Mouse (Mus musculus): Measurements from ENCODE around the gene Pdzd8. TPM values are rescaled to one million over a fixed set of nuclear protein-coding genes. Genes with fewer than 3 reads are reported as not detected.
A peak's percentile ranks its signal among the peaks of the same experiment; 100 is the strongest.

Pdzd8 gene
- polyA plus RNA-seq, 1 experiment from 2014 or later: 8.4 TPM

- 51% methylated on average over 6 of the region's 6 CpGs for WGBS
- no peak for ATAC-seq
- no peaks in the 10 kb centered on the region for H3K9me3 ChIP-seq (ENCODE audit: control insufficient read depth, low read length)
Observed at GRCm38 (mm10) chr19:59265907-59266306, 79.7 kb downstream of the Pdzd8 start.

DNA sequence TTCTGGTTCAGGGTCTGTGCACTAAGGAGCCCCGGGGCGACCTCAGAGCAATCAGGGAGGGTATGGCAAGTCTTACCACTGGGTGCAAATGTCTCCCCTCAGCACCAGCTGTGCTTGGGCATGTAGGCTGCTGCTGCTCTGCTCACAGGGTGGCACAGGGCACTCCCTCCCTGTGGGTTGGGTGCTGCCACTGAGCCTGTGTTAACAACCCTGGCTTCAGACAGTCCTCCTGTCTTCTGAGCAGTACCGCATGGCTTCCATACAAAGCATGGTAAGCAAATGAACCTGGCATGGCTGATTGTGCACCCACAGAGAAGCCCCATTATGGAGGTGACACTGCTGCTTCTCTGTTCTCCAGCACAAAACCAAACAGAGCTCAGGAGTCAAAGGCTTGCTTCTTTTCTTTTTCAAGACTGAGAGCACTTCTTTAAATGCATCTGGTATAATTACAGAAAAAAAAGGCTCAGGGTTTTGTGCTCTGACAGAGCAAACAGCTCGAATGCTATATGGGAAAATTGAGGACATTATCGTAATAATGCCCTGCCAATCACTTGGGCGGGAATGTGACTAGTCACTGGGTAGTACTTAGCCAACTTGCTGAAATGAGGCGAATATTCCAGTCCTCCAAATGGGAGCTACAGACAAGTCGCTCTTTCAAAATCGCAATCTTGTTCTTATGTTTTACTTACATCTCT is 80.6 kb downstream of the Pdzd8 start:
- WGBS: 46% methylated on average over 9 of the region's 9 CpGs
- peaks cover 15% of the 10 kb centered on the region for H3K4me1 ChIP-seq (ENCODE audit: control insufficient read depth, insufficient read depth, low read depth, low read length)
- H3K4me2 ChIP-seq (ENCODE audit: low read length): no peak overlapping the region

More at GRCm38 (mm10) chr19:59265907-59266306, 79.7 kb downstream of the Pdzd8 start:
- Histone ChIP-seq H3K27me3 (replicated peaks; ENCODE audit: control insufficient read depth, insufficient read depth, low read length) (peaks cover 3% of the 10 kb centered on the region), H3K36me3 (ENCODE audit: control insufficient read depth, insufficient read depth, low read length) (no peaks in the 10 kb centered on the region), H3K4me3 (ENCODE audit: low read length) (no peak overlapping the region), H3K27ac (ENCODE audit: low read depth, low read length) (no peak overlapping the region), H3K4me1 (ENCODE audit: control insufficient read depth, insufficient read depth, low read depth, low read length) (peaks cover 10% of the 10 kb centered on the region), H3K9ac (ENCODE audit: low read depth, low read length) (no peak overlapping the region), H3K4me2 (ENCODE audit: low read length) (no peak overlapping the region)

GRCm38 (mm10) chr19:59263171-59263570 is 82.4 kb downstream of the Pdzd8 start:
- no peaks in the 10 kb centered on the region for H3K9me3 ChIP-seq (ENCODE audit: control insufficient read depth, low read length)
- H3K4me2 ChIP-seq (ENCODE audit: low read length): no peak overlapping the region
- H3K9ac ChIP-seq (ENCODE audit: low read depth, low read length): no peak overlapping the region
- WGBS: 88% methylated on average over 9 of the region's 9 CpGs
- peaks cover 15% of the 10 kb centered on the region for H3K4me1 ChIP-seq (ENCODE audit: control insufficient read depth, insufficient read depth, low read depth, low read length)
- no peak overlapping the region for H3K4me3 ChIP-seq (ENCODE audit: low read length)
- no peak for ATAC-seq
- no peaks in the 10 kb centered on the region for H3K36me3 ChIP-seq (ENCODE audit: control insufficient read depth, insufficient read depth, low read length)
- no peak overlapping the region for H3K27ac ChIP-seq (ENCODE audit: low read depth, low read length)
- peaks cover 5% of the 10 kb centered on the region for H3K27me3 ChIP-seq (replicated peaks; ENCODE audit: control insufficient read depth, insufficient read depth, low read length)

More for the DNA sequence above, 80.6 kb downstream of the Pdzd8 start:
- Histone ChIP-seq H3K36me3 (ENCODE audit: control insufficient read depth, insufficient read depth, low read length) (no peaks in the 10 kb centered on the region), H3K9me3 (ENCODE audit: control insufficient read depth, low read length) (no peaks in the 10 kb centered on the region), H3K4me3 (ENCODE audit: low read length) (no peak overlapping the region), H3K27me3 (replicated peaks; ENCODE audit: control insufficient read depth, insufficient read depth, low read length) (peaks cover 5% of the 10 kb centered on the region), H3K27ac (ENCODE audit: low read depth, low read length) (no peak overlapping the region), H3K9ac (ENCODE audit: low read depth, low read length) (no peak overlapping the region)
- ATAC-seq: no peak

- ATAC-seq: no peak
- Histone ChIP-seq H3K9me3 (ENCODE audit: control insufficient read depth, low read length) (no peaks in the 10 kb centered on the region), H3K9ac (ENCODE audit: low read depth, low read length) (no peak overlapping the region; the same call in 1 of the 2 replicates), H3K4me1 (ENCODE audit: control insufficient read depth, insufficient read depth, low read depth, low read length) (peaks cover 8% of the 10 kb centered on the region), H3K4me3 (ENCODE audit: low read length) (peak overlapping the region; percentile 45; the same call in 1 of the 2 replicates), H3K4me2 (ENCODE audit: low read length) (peak overlapping the region; percentile 81), H3K27me3 (replicated peaks; ENCODE audit: control insufficient read depth, insufficient read depth, low read length) (peaks cover 5% of the 10 kb centered on the region), H3K27ac (ENCODE audit: low read depth, low read length) (no peak overlapping the region), H3K36me3 (ENCODE audit: control insufficient read depth, insufficient read depth, low read length) (no peaks in the 10 kb centered on the region)
- WGBS: 51% methylated on average over 7 of the region's 7 CpGs
Observed at GRCm38 (mm10) chr19:59261604-59262003, 84.0 kb downstream of the Pdzd8 start.

GRCm38 (mm10) chr19:59260718-59261442 is 84.7 kb downstream of the Pdzd8 start, which contains the start of gene Slc18a2:
Slc18a2 (plus strand) TSS chr19:59260896.
- Histone ChIP-seq H3K4me2 (ENCODE audit: low read length) (peak within 1 kb of the TSS; percentile 81), H3K9me3 (ENCODE audit: control insufficient read depth, low read length) (no peaks in the 10 kb centered on the region), H3K9ac (ENCODE audit: low read depth, low read length) (peak within 1 kb of the TSS; percentile 64), H3K36me3 (ENCODE audit: control insufficient read depth, insufficient read depth, low read length) (no peaks in the 10 kb centered on the region), H3K4me3 (ENCODE audit: low read length) (peak within 1 kb of the TSS; percentile 45), H3K4me1 (ENCODE audit: control insufficient read depth, insufficient read depth, low read depth, low read length) (peaks cover 8% of the 10 kb centered on the region), H3K27me3 (replicated peaks; ENCODE audit: control insufficient read depth, insufficient read depth, low read length) (peaks cover 5% of the 10 kb centered on the region), H3K27ac (ENCODE audit: low read depth, low read length) (no peak within 1 kb of the TSS)
- ATAC-seq: peak; percentile 81
- WGBS: under 1% methylated on average over 53 of the region's 55 CpGs

DNA sequence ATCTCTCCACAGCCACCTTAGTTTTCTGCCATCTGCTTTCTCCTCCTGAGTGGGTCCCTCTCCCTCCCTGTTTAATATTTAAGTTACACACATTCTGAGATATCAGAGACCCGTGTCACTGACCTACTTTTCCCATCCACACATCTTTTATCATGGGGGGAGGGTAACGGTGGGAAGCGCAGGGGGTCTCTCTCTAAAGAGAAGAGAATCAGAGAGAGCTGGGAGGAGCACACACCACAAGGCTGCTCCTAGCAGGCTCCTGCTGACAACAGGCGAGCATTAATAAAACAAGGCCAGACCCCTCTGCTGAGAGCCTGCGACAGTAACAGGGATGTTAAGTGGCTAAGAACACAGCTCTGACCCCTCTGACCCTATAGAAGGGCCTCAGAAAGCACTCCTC is 85.9 kb downstream of the Pdzd8 start:
- Histone ChIP-seq H3K27ac (ENCODE audit: low read depth, low read length) (no peak overlapping the region), H3K4me2 (ENCODE audit: low read length) (no peak overlapping the region), H3K36me3 (ENCODE audit: control insufficient read depth, insufficient read depth, low read length) (no peaks in the 10 kb centered on the region), H3K4me3 (ENCODE audit: low read length) (no peak overlapping the region), H3K4me1 (ENCODE audit: control insufficient read depth, insufficient read depth, low read depth, low read length) (peaks cover 8% of the 10 kb centered on the region), H3K9me3 (ENCODE audit: control insufficient read depth, low read length) (no peaks in the 10 kb centered on the region), H3K27me3 (replicated peaks; ENCODE audit: control insufficient read depth, insufficient read depth, low read length) (peaks cover 5% of the 10 kb centered on the region), H3K9ac (ENCODE audit: low read depth, low read length) (no peak overlapping the region)
- WGBS: 21% methylated on average over 5 of the region's 5 CpGs
- ATAC-seq: no peak

GRCm38 (mm10) chr19:59252651-59253050 is 92.9 kb downstream of the Pdzd8 start:
- H3K4me3 ChIP-seq (ENCODE audit: low read length): no peak overlapping the region
- H3K9me3 ChIP-seq (ENCODE audit: control insufficient read depth, low read length): no peaks in the 10 kb centered on the region
- no peaks in the 10 kb centered on the region for H3K27me3 ChIP-seq (replicated peaks; ENCODE audit: control insufficient read depth, insufficient read depth, low read length)
- no peaks in the 10 kb centered on the region for H3K4me1 ChIP-seq (ENCODE audit: control insufficient read depth, insufficient read depth, low read depth, low read length)
- no peak overlapping the region for H3K9ac ChIP-seq (ENCODE audit: low read depth, low read length)
- H3K4me2 ChIP-seq (ENCODE audit: low read length): no peak overlapping the region
- no peak overlapping the region for H3K27ac ChIP-seq (ENCODE audit: low read depth, low read length)
- 74% methylated on average over 2 of the region's 2 CpGs for WGBS
- H3K36me3 ChIP-seq (ENCODE audit: control insufficient read depth, insufficient read depth, low read length): no peaks in the 10 kb centered on the region
- no peak for ATAC-seq

DNA sequence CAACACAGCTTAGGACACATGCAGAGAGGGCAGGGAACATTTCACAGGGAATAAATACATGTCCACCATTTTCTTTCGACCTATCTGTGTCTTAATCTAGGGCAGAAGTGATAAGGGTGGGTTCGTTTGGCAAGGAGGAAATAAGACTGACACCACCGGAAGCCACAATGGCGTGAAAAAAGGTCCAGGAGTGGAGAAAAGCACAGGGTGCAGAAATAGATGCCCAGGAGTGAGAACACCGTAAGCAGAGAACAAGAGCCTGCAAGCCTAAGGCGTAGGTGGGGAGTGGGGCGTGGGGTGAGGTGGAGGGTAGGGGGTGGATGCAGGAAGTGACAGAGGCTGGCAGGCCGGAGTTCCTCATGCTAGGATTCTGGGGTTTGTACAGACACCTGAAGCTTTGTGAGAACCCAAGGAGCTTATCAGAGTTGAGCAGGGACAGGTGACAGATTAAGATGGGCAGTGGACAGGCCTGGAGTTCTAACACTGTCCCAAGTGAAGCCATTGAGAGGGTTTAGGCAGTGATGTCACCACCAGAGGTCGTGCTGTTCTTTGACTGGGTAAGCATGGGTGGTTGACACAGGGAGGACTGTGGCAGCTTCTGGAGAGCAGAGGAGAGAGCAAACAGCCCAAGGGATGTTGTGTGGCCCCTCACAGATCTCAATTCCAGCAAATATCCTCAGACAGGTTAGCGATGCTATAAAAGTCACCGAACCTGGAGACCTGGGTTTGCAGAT is 96.9 kb downstream of the Pdzd8 start:
- Histone ChIP-seq H3K4me3 (ENCODE audit: low read length) (no peak overlapping the region), H3K4me1 (ENCODE audit: control insufficient read depth, insufficient read depth, low read depth, low read length) (no peaks in the 10 kb centered on the region), H3K9me3 (ENCODE audit: control insufficient read depth, low read length) (no peaks in the 10 kb centered on the region), H3K27me3 (replicated peaks; ENCODE audit: control insufficient read depth, insufficient read depth, low read length) (no peaks in the 10 kb centered on the region), H3K27ac (ENCODE audit: low read depth, low read length) (no peak overlapping the region), H3K9ac (ENCODE audit: low read depth, low read length) (no peak overlapping the region), H3K36me3 (ENCODE audit: control insufficient read depth, insufficient read depth, low read length) (no peaks in the 10 kb centered on the region), H3K4me2 (ENCODE audit: low read length) (no peak overlapping the region)
- no peak for ATAC-seq
- WGBS: 75% methylated on average over 11 of the region's 11 CpGs

GRCm38 (mm10) chr19:59248144-59248543 is 97.4 kb downstream of the Pdzd8 start:
- Histone ChIP-seq H3K27ac (ENCODE audit: low read depth, low read length) (no peak overlapping the region), H3K4me3 (ENCODE audit: low read length) (no peak overlapping the region), H3K36me3 (ENCODE audit: control insufficient read depth, insufficient read depth, low read length) (no peaks in the 10 kb centered on the region), H3K4me2 (ENCODE audit: low read length) (no peak overlapping the region), H3K27me3 (replicated peaks; ENCODE audit: control insufficient read depth, insufficient read depth, low read length) (no peaks in the 10 kb centered on the region), H3K9me3 (ENCODE audit: control insufficient read depth, low read length) (no peaks in the 10 kb centered on the region), H3K4me1 (ENCODE audit: control insufficient read depth, insufficient read depth, low read depth, low read length) (no peaks in the 10 kb centered on the region), H3K9ac (ENCODE audit: low read depth, low read length) (no peak overlapping the region)
- ATAC-seq: no peak
- 81% methylated on average over 4 of the region's 4 CpGs for WGBS

All from hindbrain, embryonic 16.5 days (tissue).